Mouse (Mus musculus) heart, embryonic 11.5 days (tissue): ENCODE results near the gene Ccm2. TPM values are rescaled to one million over a fixed set of nuclear protein-coding genes. Genes with fewer than 3 reads are reported as not detected.
A peak's percentile ranks its signal among the peaks of the same experiment; 100 is the strongest.

ENCODE experiments used
- ATAC-seq: fragments of 200-750 bp; cut with Nextera tagmentation; replicated peaks from 2 replicates; pipeline ENCODE4 v1.8.0; 2017; ENCODE audit warnings: moderate library complexity; ENCODE audit not compliant: insufficient number of reproducible peaks, low FRiP score, low TSS enrichment
- H3K27ac ChIP-seq: fragments of 300-500 bp; sonication (generic); 2 replicates; pipeline ENCODE4 v1.5.1; 2014; ENCODE audit warnings: mild to moderate bottlenecking, low read depth, low read length
- H3K27me3 ChIP-seq: fragments of 300-500 bp; sonication (generic); 2 replicates; pipeline ENCODE4 v1.6.1; 2014; ENCODE audit warnings: mild to moderate bottlenecking, low read length, mixed read lengths; ENCODE audit not compliant: control insufficient read depth, insufficient read depth
- H3K36me3 ChIP-seq: fragments of 300-500 bp; sonication (generic); 2 replicates; pipeline ENCODE4 v1.6.1; 2014; ENCODE audit warnings: mild to moderate bottlenecking, low read length, moderate library complexity, mixed read lengths; ENCODE audit not compliant: control insufficient read depth, insufficient read depth
- H3K4me1 ChIP-seq: fragments of 300-500 bp; sonication (generic); 2 replicates; pipeline ENCODE4 v1.6.1; 2014; ENCODE audit warnings: low read length; ENCODE audit not compliant: control insufficient read depth, insufficient read depth
- H3K4me2 ChIP-seq: fragments of 300-500 bp; sonication (generic); 2 replicates; pipeline ENCODE4 v1.6.1; 2014; ENCODE audit warnings: mild to moderate bottlenecking, moderate library complexity
- H3K4me3 ChIP-seq: fragments of 300-500 bp; sonication (generic); 2 replicates; pipeline ENCODE4 v1.5.1; 2014; ENCODE audit warnings: low read depth, low read length
- H3K9ac ChIP-seq: fragments of 300-500 bp; sonication (generic); 2 replicates; pipeline ENCODE4 v1.6.1; 2014; ENCODE audit warnings: mild to moderate bottlenecking, low read depth, low read length, moderate library complexity
- H3K9me3 ChIP-seq: fragments of 300-500 bp; sonication (generic); replicated peaks from 2 replicates; pipeline ENCODE4 v1.6.1; 2016; ENCODE audit warnings: low read length; ENCODE audit not compliant: control insufficient read depth
- WGBS: fragments of 180-500 bp; shearing (Covaris S2); extraction: QIAGEN DNeasy Blood & Tissue Kit; methylation state at CpG from one replicate; pipeline ENCODE4 v1.1.7; 2014; ENCODE audit not compliant: insufficient replicate concordance; 5-methylcytosine and 5-hydroxymethylcytosine counted together
- polyA plus RNA-seq: library from polyadenylated mRNA; unstranded; fragments of >200 nt; fragmentation: Nextera tagmentation; extraction: Ambion mirVana; gene quantifications from 2 replicates; pipeline ENCODE4 v1.2.1, GENCODE M21; 2014

Gene Ccm2
- polyA plus RNA-seq, 1 experiment from 2014 or later, result 62.9 TPM

- peaks cover 23% of the 10 kb centered on the region for H3K36me3 ChIP-seq
- H3K4me2 ChIP-seq, result peak overlapping the region; percentile 92
- H3K27ac ChIP-seq, result peak overlapping the region; percentile 84
- peak overlapping the region; percentile 88 for H3K9ac ChIP-seq
- WGBS, result 20% methylated on average over 10 of the region's 10 CpGs
- H3K27me3 ChIP-seq, result no peaks in the 10 kb centered on the region
- peaks cover 9% of the 10 kb centered on the region for H3K4me1 ChIP-seq
- peak overlapping the region; percentile 72 for H3K4me3 ChIP-seq
- ATAC-seq, result 0 out of 2 replicates have a peak, but pooled peaks have one; percentile 43
- no peaks in the 10 kb centered on the region for H3K9me3 ChIP-seq
Observed at GRCm38 (mm10) chr11:6527256-6528185, 19.2 kb upstream of the Ccm2 start.

DNA sequence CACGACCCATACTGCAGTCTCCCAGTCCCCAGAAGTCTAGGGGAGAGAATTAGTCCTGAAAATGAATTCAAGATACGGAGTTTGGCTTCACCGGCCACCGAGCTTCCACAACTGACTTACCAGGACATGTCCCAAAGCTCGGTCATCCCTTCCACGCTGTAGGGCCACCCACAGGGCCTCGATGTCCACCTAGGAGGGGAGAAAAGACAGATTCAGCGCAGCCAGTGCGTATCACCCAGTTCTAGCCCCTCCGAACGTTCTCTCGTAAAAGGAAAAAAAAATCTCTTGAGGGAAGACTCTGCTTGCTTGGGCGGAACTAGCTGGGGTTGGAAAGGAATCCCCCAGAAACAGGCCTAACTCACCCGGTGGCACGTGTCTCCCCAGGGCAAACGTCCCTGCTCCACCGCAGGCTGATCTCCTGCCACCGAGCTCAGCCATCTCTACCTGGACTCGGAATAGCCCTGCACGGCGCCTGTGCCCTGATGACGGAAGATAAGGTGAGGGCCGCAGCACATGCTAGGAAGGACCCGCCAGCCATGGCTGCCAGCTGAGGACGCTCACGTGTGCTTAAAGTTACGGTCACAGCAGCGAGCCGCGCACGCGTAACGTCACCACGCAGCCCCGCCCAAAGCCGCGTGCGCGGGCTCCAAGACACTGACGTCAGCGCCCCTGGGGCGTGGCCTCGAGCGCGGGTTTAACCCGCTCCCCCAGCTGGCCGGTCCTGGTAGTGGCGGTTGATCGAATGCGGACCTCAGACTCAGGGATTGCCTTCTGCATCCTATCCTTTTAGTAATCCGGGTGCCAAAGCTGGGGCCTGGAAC lies 18.3 kb upstream of the Ccm2 start:
- peak overlapping the region; percentile 84 for H3K27ac ChIP-seq
- H3K9me3 ChIP-seq, result no peaks in the 10 kb centered on the region
- peaks cover 9% of the 10 kb centered on the region for H3K4me1 ChIP-seq
- WGBS, result under 1% methylated on average over 51 of the region's 51 CpGs
- H3K36me3 ChIP-seq, result peaks cover 23% of the 10 kb centered on the region
- ATAC-seq, result peak; percentile 95
- peak overlapping the region; percentile 92 for H3K4me2 ChIP-seq
- peak overlapping the region; percentile 72 for H3K4me3 ChIP-seq
- H3K27me3 ChIP-seq, result no peaks in the 10 kb centered on the region
- H3K9ac ChIP-seq, result peak overlapping the region; percentile 88

DNA sequence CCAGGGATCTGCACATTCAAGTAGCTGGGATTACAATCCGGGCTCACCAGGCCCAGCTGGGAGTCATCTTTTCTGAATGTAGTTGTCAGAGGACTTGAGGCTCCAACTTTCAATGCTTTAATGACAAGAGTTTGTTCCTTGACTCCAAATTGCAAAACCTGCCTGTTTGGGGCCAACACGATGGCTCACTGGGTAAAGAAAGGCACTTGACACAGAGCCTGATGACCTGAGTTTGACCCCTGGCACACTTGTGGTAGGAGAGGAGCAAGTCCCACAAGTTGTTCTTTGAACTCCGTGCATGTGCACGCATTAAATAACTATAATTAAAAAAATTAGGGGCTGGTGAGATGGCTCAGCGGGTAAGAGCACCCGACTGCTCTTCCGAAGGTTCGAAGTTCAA lies 16.7 kb upstream of the Ccm2 start:
- Histone ChIP-seq H3K9me3 (no peaks in the 10 kb centered on the region), H3K4me2 (no peak overlapping the region), H3K4me3 (no peak overlapping the region), H3K27ac (no peak overlapping the region), H3K27me3 (no peaks in the 10 kb centered on the region), H3K4me1 (peaks cover 9% of the 10 kb centered on the region), H3K36me3 (peaks cover 16% of the 10 kb centered on the region), H3K9ac (no peak overlapping the region)
- ATAC-seq, result no peak
- 87% methylated on average over 8 of the region's 8 CpGs for WGBS

DNA sequence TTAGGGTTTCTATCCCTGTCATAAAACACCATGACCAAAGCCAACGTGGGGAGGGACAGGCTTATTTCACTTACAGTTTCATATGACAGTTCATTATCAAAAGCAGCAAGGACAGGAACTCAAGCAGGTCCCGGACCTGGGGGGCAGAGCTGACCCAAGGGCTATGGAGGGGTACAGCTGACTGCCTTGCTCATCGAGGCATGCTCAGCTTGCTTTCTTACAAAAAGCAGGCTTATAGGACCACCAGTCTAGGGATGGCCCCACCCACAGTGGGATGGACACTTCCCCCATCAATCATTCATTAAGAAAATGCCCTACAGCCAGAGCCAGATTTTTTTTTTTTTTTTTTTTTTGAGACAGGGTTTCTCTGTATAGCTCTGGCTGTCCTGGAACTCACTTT lies 15.9 kb upstream of the Ccm2 start:
- no peaks in the 10 kb centered on the region for H3K27me3 ChIP-seq

GRCm38 (mm10) chr11:6544683-6545082 lies 2.0 kb upstream of the Ccm2 start:
- peaks cover 7% of the 10 kb centered on the region for H3K4me1 ChIP-seq
- 70% methylated on average over 3 of the region's 3 CpGs for WGBS
- no peak overlapping the region for H3K4me2 ChIP-seq
- no peak overlapping the region for H3K4me3 ChIP-seq
- H3K9ac ChIP-seq, result no peak overlapping the region
- no peaks in the 10 kb centered on the region for H3K36me3 ChIP-seq
- no peaks in the 10 kb centered on the region for H3K9me3 ChIP-seq
- no peaks in the 10 kb centered on the region for H3K27me3 ChIP-seq
- H3K27ac ChIP-seq, result no peak overlapping the region
- ATAC-seq, result no peak

More for the DNA sequence above, 15.9 kb upstream of the Ccm2 start:
- H3K9ac ChIP-seq, result no peak overlapping the region
- 87% methylated on average over 3 of the region's 3 CpGs for WGBS
- H3K4me2 ChIP-seq, result no peak overlapping the region
- ATAC-seq, result no peak
- no peaks in the 10 kb centered on the region for H3K9me3 ChIP-seq
- peaks cover 8% of the 10 kb centered on the region for H3K36me3 ChIP-seq
- peaks cover 9% of the 10 kb centered on the region for H3K4me1 ChIP-seq
- no peak overlapping the region for H3K27ac ChIP-seq
- H3K4me3 ChIP-seq, result no peak overlapping the region

DNA sequence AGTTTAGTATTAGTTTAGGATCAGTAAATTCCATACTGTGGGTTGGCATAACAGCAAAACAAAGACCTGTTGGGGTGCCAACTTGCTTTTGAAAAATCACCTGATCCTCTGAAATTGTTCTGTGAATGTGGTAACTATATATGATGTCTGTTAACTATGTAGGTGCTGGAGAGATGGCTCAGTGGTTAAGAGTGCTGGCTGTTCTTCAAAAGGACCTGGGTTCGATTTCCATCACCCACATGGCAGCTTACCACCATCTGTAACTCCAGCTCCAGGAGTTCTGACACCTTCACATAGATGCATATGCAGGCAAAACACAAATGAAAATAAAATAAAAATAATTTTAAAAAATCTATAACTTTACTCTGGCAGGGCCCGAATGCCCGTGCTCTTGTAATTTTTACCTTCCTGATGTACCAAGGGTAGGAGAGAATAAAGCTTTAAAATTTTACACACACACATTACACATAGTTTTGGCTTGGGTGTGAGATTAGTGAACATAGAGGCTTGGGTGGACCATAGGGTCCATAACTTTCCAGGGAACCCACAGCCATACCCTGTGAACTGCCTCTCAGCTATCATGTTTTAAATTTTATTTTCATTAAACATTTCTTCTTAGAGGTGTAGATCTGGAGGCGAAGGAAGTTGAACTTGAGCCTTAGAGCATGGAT lies 1.4 kb upstream of the Ccm2 start:
- ATAC-seq, result no peak
- Histone ChIP-seq H3K36me3 (no peaks in the 10 kb centered on the region), H3K4me2 (no peak overlapping the region; the same call in 1 of the 2 replicates), H3K4me1 (peaks cover 7% of the 10 kb centered on the region), H3K9me3 (no peaks in the 10 kb centered on the region), H3K27ac (no peak overlapping the region), H3K27me3 (no peaks in the 10 kb centered on the region), H3K4me3 (no peak overlapping the region), H3K9ac (no peak overlapping the region)
- WGBS, result 93% methylated on average over 4 of the region's 4 CpGs

- no peaks in the 10 kb centered on the region for H3K9me3 ChIP-seq
- H3K9ac ChIP-seq, result peak overlapping the region; percentile 80
- peaks cover 7% of the 10 kb centered on the region for H3K4me1 ChIP-seq
- 30% methylated on average over 3 of the region's 3 CpGs for WGBS
- H3K36me3 ChIP-seq, result no peaks in the 10 kb centered on the region
- H3K4me2 ChIP-seq, result peak overlapping the region; percentile 79
- peak overlapping the region; percentile 96 for H3K27ac ChIP-seq
- ATAC-seq, result no peak
- H3K4me3 ChIP-seq, result peak overlapping the region; percentile 89
- H3K27me3 ChIP-seq, result no peaks in the 10 kb centered on the region
Observed at GRCm38 (mm10) chr11:6545857-6546192, 862 bp upstream of the Ccm2 start.

DNA sequence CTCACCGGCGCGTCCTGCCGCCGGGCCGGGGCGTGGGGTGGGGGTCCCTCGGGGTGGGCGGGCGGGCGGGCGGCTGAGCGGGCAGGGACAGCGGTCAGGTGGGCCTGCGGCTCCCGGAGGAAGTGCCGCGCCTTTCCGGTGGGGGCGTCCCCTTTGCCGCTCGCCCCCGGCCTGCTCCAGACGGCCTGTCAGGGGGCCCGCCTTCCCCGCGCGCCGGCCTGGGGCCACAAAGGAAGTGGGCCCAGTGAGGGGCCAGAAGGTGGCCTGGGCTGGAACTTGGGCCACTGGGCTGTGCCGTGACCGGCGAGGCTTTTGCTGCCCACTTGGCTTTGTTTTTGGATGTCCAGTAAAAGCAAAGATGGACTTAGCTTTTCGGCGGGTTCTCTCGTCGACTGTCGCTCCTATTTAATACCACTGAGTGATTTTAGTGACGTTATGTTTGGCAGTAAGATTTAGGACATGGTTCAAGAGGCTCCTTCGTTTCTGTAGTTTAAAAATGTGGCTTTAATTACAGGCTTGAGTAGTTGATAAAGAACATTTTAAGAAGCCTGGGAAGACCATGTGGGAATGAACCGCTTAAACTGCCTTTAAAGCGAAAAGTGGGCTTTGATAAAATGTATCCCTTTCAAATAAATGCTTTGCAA lies 472 bp downstream of the Ccm2 start:
- 1% methylated on average over 22 of the region's 41 CpGs for WGBS
- H3K27ac ChIP-seq, result peak overlapping the region; percentile 96
- ATAC-seq, result peak; percentile 78
- no peaks in the 10 kb centered on the region for H3K9me3 ChIP-seq
- peak overlapping the region; percentile 80 for H3K9ac ChIP-seq
- peaks cover 7% of the 10 kb centered on the region for H3K4me1 ChIP-seq
- H3K4me3 ChIP-seq, result peak overlapping the region; percentile 89
- H3K36me3 ChIP-seq, result no peaks in the 10 kb centered on the region
- H3K4me2 ChIP-seq, result peak overlapping the region; percentile 79
- no peaks in the 10 kb centered on the region for H3K27me3 ChIP-seq
